Comparison of ENCODE assay signal across 24 mouse cellular contexts in genomic region chr3:95323429-95323828, GRCm38 (mm10). TPM values are rescaled to one million over a fixed set of nuclear protein-coding genes. Genes with fewer than 3 reads are reported as not detected.
DNase-seq lines count a peak whose midpoint lies in the region; ATAC-seq and TF ChIP-seq lines count a peak whose summit lies in the region.
"Had no signal": no experiment of that assay in that cellular context is flagged by ENCODE, and none has a peak within 500 bp of the region (broad histone marks: within the 10 kb centered on the region; RNA-seq: fewer than 3 reads in every experiment).

No protein-coding gene starts in this region.

- intact Hi-C loops in gastrocnemius, adult 2 months (cut with DNase I): no loop called here

- H3K4me1 ChIP-seq in liver, adult 2 months (ENCODE audit: control insufficient read depth, insufficient read depth, low read length): peaks cover 30% of the 10 kb centered on the region
- peaks cover 11% of the 10 kb centered on the region for H3K4me1 ChIP-seq in liver, embryonic 11.5 days (replicated peaks; ENCODE audit: control insufficient read depth, insufficient read depth, low read length)
- H3K4me1 ChIP-seq in G1E (ENCODE audit: insufficient read depth, low read depth, low read length): peaks cover 86% of the 10 kb centered on the region

- peak overlapping the region; percentile 8; the same call in 1 of the 2 replicates for H3K27ac ChIP-seq in gastrocnemius, adult 2 months
- H3K27ac ChIP-seq in liver, adult 2 months (replicated peaks; ENCODE audit: insufficient read depth, low read depth, low read length): peak overlapping the region; percentile 89
- H3K27ac ChIP-seq in liver, embryonic 11.5 days (ENCODE audit: low read depth, low read length): no peak overlapping the region
- H3K27ac ChIP-seq: embryonic facial prominence, embryonic 12.5 days; embryonic facial prominence, embryonic 15.5 days; hindbrain, embryonic 10.5 days; hindbrain, embryonic 13.5 days had no signal

- no peaks in the 10 kb centered on the region for H3K9me3 ChIP-seq in liver, embryonic 11.5 days (ENCODE audit: control insufficient read depth, low read length)
- H3K9me3 ChIP-seq in G1E (replicated peaks): no peaks in the 10 kb centered on the region
- H3K9me3 ChIP-seq: embryonic facial prominence, embryonic 12.5 days; embryonic facial prominence, embryonic 15.5 days; hindbrain, embryonic 10.5 days; hindbrain, embryonic 13.5 days had no signal

- DNase-seq in gastrocnemius, adult 2 months: no peak
- no peak for DNase-seq in gastrocnemius, postnatal 10 days
- DNase-seq in kidney, adult 9 months: peak; percentile 63
- no peak for DNase-seq in kidney, postnatal 4 days
- DNase-seq in liver, adult 2 months (ENCODE audit: extremely low read depth, low read depth, low spot score): peak; percentile 74
- DNase-seq in liver, embryonic 11.5 days (ENCODE audit: low spot score): no peak
- DNase-seq in G1E (ENCODE audit: low spot score): no peak
- DNase-seq in yolk sac, embryonic 10.5 days (ENCODE audit: low spot score): no peak
- DNase-seq: adrenal gland, adult 2 months; adrenal gland, postnatal 14 days; cerebellum, adult 11 months; cerebellum, adult 2 months; cerebellum, adult 9-11 months; cerebellum, postnatal 25 days; forebrain, postnatal 0 days; gastrocnemius, postnatal 14 days; heart, adult 11 months; heart, postnatal 36 days had no signal

- no peak for ATAC-seq in liver, embryonic 11.5 days (replicated peaks; ENCODE audit: low FRiP score)
- ATAC-seq in G1E (ENCODE audit: extremely low read depth, insufficient number of reproducible peaks, low FRiP score, poor library complexity, severe bottlenecking): 0 out of 2 replicates have a peak, but pooled peaks have one; percentile 17
- ATAC-seq: forebrain, embryonic 14.5 days; forebrain, postnatal 0 days had no signal

- TF ChIP-seq POLR2A in liver, adult 2 months (IDR thresholded peaks at IDR 0.05; ENCODE audit: extremely low read depth, insufficient read depth, low read length): no peak

- H3K36me3 ChIP-seq in liver, adult 2 months (ENCODE audit: control insufficient read depth, insufficient read depth, low read length): peaks cover 71% of the 10 kb centered on the region
- H3K36me3 ChIP-seq in liver, embryonic 11.5 days (ENCODE audit: control insufficient read depth, insufficient read depth, low read length): peaks cover 67% of the 10 kb centered on the region
- peaks cover 99% of the 10 kb centered on the region for H3K36me3 ChIP-seq in G1E (replicated peaks)

- no peak overlapping the region for H3K4me2 ChIP-seq in liver, embryonic 11.5 days
- H3K4me2 ChIP-seq: embryonic facial prominence, embryonic 12.5 days; embryonic facial prominence, embryonic 15.5 days; heart, embryonic 11.5 days; hindbrain, embryonic 13.5 days had no signal

- H3K27me3 ChIP-seq in liver, adult 2 months (ENCODE audit: control insufficient read depth, insufficient read depth, low read length): no peaks in the 10 kb centered on the region
- H3K27me3 ChIP-seq in liver, embryonic 11.5 days (replicated peaks; ENCODE audit: control insufficient read depth, insufficient read depth, low read length): no peaks in the 10 kb centered on the region
- H3K27me3 ChIP-seq in G1E (ENCODE audit: insufficient read depth, low read length): no peaks in the 10 kb centered on the region
- H3K27me3 ChIP-seq: embryonic facial prominence, embryonic 12.5 days; embryonic facial prominence, embryonic 15.5 days; hindbrain, embryonic 13.5 days had no signal

- H3K9ac ChIP-seq in liver, adult 2 months (ENCODE audit: low read depth, low read length): no peak overlapping the region; the same call in 1 of the 2 replicates
- H3K9ac ChIP-seq in liver, embryonic 11.5 days (ENCODE audit: low read depth, low read length): no peak overlapping the region
- H3K9ac ChIP-seq: embryonic facial prominence, embryonic 12.5 days; embryonic facial prominence, embryonic 15.5 days; forebrain, postnatal 0 days; hindbrain, embryonic 13.5 days had no signal

- peaks cover 14% of the 10 kb centered on the region; the same call in 1 of the 2 replicates for H3K79me2 ChIP-seq in liver, adult 2 months (ENCODE audit: control insufficient read depth, insufficient read depth, low read length)

- no peak overlapping the region for H3K4me3 ChIP-seq in gastrocnemius, adult 2 months
- no peak overlapping the region for H3K4me3 ChIP-seq in liver, adult 2 months (ENCODE audit: insufficient read depth, low read depth, low read length)
- H3K4me3 ChIP-seq in liver, embryonic 11.5 days (ENCODE audit: low read depth, low read length): no peak overlapping the region
- H3K4me3 ChIP-seq in G1E (ENCODE audit: low read depth, low read length): no peak overlapping the region
- H3K4me3 ChIP-seq: embryonic facial prominence, embryonic 12.5 days; embryonic facial prominence, embryonic 15.5 days; hindbrain, embryonic 10.5 days; hindbrain, embryonic 13.5 days had no signal

- WGBS in liver, adult 2 months: 47% methylated on average over 3 of the region's 3 CpGs
- WGBS in liver, embryonic 11.5 days: 79% methylated on average over 3 of the region's 3 CpGs

- no peak for TF ChIP-seq CTCF in gastrocnemius, adult 2 months (IDR thresholded peaks at IDR 0.05)
- no peak for TF ChIP-seq CTCF in liver, adult 2 months (IDR thresholded peaks at IDR 0.05; ENCODE audit: low read depth, low read length)
- TF ChIP-seq CTCF in G1E (IDR thresholded peaks at IDR 0.05; ENCODE audit: low read depth, low read length): no peak

RNA-seq across cellular contexts. Expression of gene Cers2, which starts 8.8 kb away (rescaled TPM):
- 10 to 100 TPM; 19.6 to 23.4 TPM for total RNA-seq in gastrocnemius, adult 2 months (2021)
- total RNA-seq in gastrocnemius, postnatal 10 days (2021): 10 to 100 TPM; 42.6 to 51.9 TPM
- total RNA-seq in liver, adult 2 months (2014; rRNA removed): 283 and 284 TPM in 2 replicates
- 266 and 271 TPM in 2 replicates for polyA plus RNA-seq in liver, adult 2 months (2012; rRNA removed)
- 178 and 182 TPM in 2 replicates for polyA plus RNA-seq in liver, embryonic 11.5 days (2014; fragmentation: Nextera tagmentation; extraction: Ambion mirVana)
- 284 and 285 TPM in 2 replicates for total RNA-seq in G1E (2014; fragmentation: Nextera tagmentation)
- total RNA-seq in G1E (2017): 197 and 249 TPM in 2 replicates
- polyA plus RNA-seq in G1E (2012): 459 and 654 TPM in 2 replicates

RNA-seq across cellular contexts. Expression of gene Anxa9, which starts 16.5 kb away (rescaled TPM):
- not detected for total RNA-seq in gastrocnemius, adult 2 months (2021)
- under 1 TPM; 0.27 to 0.63 TPM for total RNA-seq in gastrocnemius, postnatal 10 days (2021)
- 0.54 and 0.55 TPM in 2 replicates for total RNA-seq in liver, adult 2 months (2014; rRNA removed)
- 0.47 and 0.91 TPM in 2 replicates for polyA plus RNA-seq in liver, adult 2 months (2012; rRNA removed)
- 5.5 and 6.7 TPM in 2 replicates for polyA plus RNA-seq in liver, embryonic 11.5 days (2014; fragmentation: Nextera tagmentation; extraction: Ambion mirVana)
- 15.2 and 29.8 TPM in 2 replicates for total RNA-seq in G1E (2014; fragmentation: Nextera tagmentation)
- total RNA-seq in G1E (2017): 9.4 and 10.3 TPM in 2 replicates
- polyA plus RNA-seq in G1E (2012): 1.1 and 1.4 TPM in 2 replicates

RNA-seq across cellular contexts. Expression of gene Setdb1, which starts 33.6 kb away (rescaled TPM):
- total RNA-seq in gastrocnemius, adult 2 months (2021): 10 to 100 TPM; 10.6 to 11.7 TPM
- 10 to 100 TPM; 12.6 to 17.2 TPM for total RNA-seq in gastrocnemius, postnatal 10 days (2021)
- 13.3 and 15.7 TPM in 2 replicates for total RNA-seq in liver, adult 2 months (2014; rRNA removed)
- polyA plus RNA-seq in liver, adult 2 months (2012; rRNA removed): 6.3 and 8.6 TPM in 2 replicates
- polyA plus RNA-seq in liver, embryonic 11.5 days (2014; fragmentation: Nextera tagmentation; extraction: Ambion mirVana): 47.0 and 57.6 TPM in 2 replicates
- 157 and 159 TPM in 2 replicates for total RNA-seq in G1E (2014; fragmentation: Nextera tagmentation)
- 120 and 128 TPM in 2 replicates for total RNA-seq in G1E (2017)
- 66.1 and 72.8 TPM in 2 replicates for polyA plus RNA-seq in G1E (2012)

RNA-seq across cellular contexts. Expression of gene Prune1, which starts 41.6 kb away (rescaled TPM):
- total RNA-seq in gastrocnemius, adult 2 months (2021): 10 to 100 TPM; 45.8 to 46.9 TPM
- 10 to 100 TPM; 38.1 to 46.8 TPM for total RNA-seq in gastrocnemius, postnatal 10 days (2021)
- 7.6 and 7.8 TPM in 2 replicates for total RNA-seq in liver, adult 2 months (2014; rRNA removed)
- 11.3 and 12.8 TPM in 2 replicates for polyA plus RNA-seq in liver, adult 2 months (2012; rRNA removed)
- 19.8 and 22.7 TPM in 2 replicates for polyA plus RNA-seq in liver, embryonic 11.5 days (2014; fragmentation: Nextera tagmentation; extraction: Ambion mirVana)
- total RNA-seq in G1E (2014; fragmentation: Nextera tagmentation) (32.3 and 33.5 TPM in 2 replicates), G1E (2017) (14.7 and 15.1 TPM in 2 replicates)
- polyA plus RNA-seq in G1E (2012): 3.8 and 4.8 TPM in 2 replicates

RNA-seq across cellular contexts. Expression of gene Mindy1, which starts 42.3 kb away (rescaled TPM):
- total RNA-seq in gastrocnemius, adult 2 months (2021): 10 to 100 TPM; 23.9 to 26.4 TPM
- 10 to 100 TPM; 19.8 to 21.7 TPM for total RNA-seq in gastrocnemius, postnatal 10 days (2021)
- total RNA-seq in liver, adult 2 months (2014; rRNA removed): 56.6 and 63.6 TPM in 2 replicates
- 122 and 137 TPM in 2 replicates for polyA plus RNA-seq in liver, adult 2 months (2012; rRNA removed)
- polyA plus RNA-seq in liver, embryonic 11.5 days (2014; fragmentation: Nextera tagmentation; extraction: Ambion mirVana): 29.0 and 29.9 TPM in 2 replicates
- total RNA-seq in G1E (2014; fragmentation: Nextera tagmentation): 49.1 and 49.7 TPM in 2 replicates
- 31.4 and 36.0 TPM in 2 replicates for total RNA-seq in G1E (2017)
- polyA plus RNA-seq in G1E (2012): 77.5 and 97.0 TPM in 2 replicates

Comparison
In these comparisons a context has a peak if more than half of its experiments do, and no peak if none do; other contexts are left out.
1. DNase-seq: peak in kidney, adult 9 months (single experiment) and liver, adult 2 months (single experiment); none in gastrocnemius, adult 2 months (single experiment), gastrocnemius, postnatal 10 days (single experiment), kidney, postnatal 4 days (0 of 2), liver, embryonic 11.5 days (single experiment), G1E (single experiment) and yolk sac, embryonic 10.5 days (single experiment).